Mouse (Mus musculus) thymus, adult 2 months (tissue): Measurements from ENCODE around the gene Gstt3.

ENCODE experiments used
- CTCF ChIP-seq: fragments of 200-500 bp; IDR thresholded peaks from 2 replicates; pipeline ENCODE4 v1.5.1; 2012; ENCODE audit warnings: mild to moderate bottlenecking, control low read depth, low read length, moderate library complexity, borderline replicate concordance; ENCODE audit not compliant: control insufficient read depth, poor library complexity, insufficient read depth; ENCODE audit errors: extremely low read depth
- POLR2A ChIP-seq: fragments of 200-500 bp; IDR thresholded peaks from 2 replicates; pipeline ENCODE4 v1.6.1; 2012; ENCODE audit warnings: mild to moderate bottlenecking, low read length, control low read depth, moderate library complexity; ENCODE audit not compliant: control insufficient read depth, poor library complexity, insufficient read depth; ENCODE audit errors: extremely low read depth

DNA sequence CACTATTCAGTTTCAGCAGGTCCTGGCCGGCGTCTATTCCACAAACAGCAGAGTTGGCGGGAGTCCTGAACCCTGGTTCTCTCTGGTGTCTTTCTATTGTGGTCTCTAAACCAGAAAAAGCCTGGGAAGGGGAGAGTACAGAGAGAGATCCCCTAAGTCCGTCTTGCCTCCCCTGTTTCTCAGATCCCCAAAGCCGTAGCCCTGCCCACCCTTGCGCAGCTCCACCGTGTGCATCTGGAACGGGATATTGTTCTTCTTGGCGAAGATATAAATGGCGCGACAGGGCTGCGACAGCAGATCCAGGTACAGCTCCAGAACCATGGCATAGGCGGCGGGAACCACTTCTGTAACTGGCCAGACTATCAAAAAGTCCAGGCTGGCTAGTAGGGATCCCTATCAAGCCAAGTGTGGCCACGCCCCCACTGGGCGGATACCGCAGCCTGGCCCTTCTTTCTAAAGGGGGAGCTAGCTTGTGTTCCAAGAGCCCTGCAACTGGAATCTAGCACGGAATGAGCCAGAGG lies 17.0 kb upstream of the Gstt3 start, which contains the start of gene Gstt1:
- no peak for TF ChIP-seq CTCF
- no peak for TF ChIP-seq POLR2A
